Mouse (Mus musculus): ENCODE data around the gene Mpp6.

GRCm38 (mm10) chr6:50137651-50138050, 27.6 kb downstream of the Mpp6 start:
- no peak for TF ChIP-seq CTCF (IDR thresholded peaks at IDR 0.05; ENCODE audit: control insufficient read depth, insufficient read depth, insufficient replicate concordance, low read depth, low read length)
- TF ChIP-seq POLR2A (IDR thresholded peaks at IDR 0.05; ENCODE audit: control insufficient read depth, low read depth, low read length) = no peak
